Mouse (Mus musculus) heart, embryonic 10.5 days (tissue): ENCODE data around the gene Pias3. TPM values are rescaled to one million over a fixed set of nuclear protein-coding genes. Genes with fewer than 3 reads are reported as not detected.

ENCODE experiments used
- DNase-seq: peaks from one replicate; pipeline ENCODE4 v3.0.0-alpha.2; 2017; ENCODE audit warnings: low spot score
- H3K27ac ChIP-seq: fragments of 300-500 bp; sonication (generic); 2 replicates; pipeline ENCODE4 v1.5.1; 2016; ENCODE audit warnings: mild to moderate bottlenecking
- H3K27me3 ChIP-seq: fragments of 300-500 bp; sonication (generic); 2 replicates; pipeline ENCODE4 v1.6.1; 2016; ENCODE audit warnings: mild to moderate bottlenecking; ENCODE audit not compliant: poor library complexity, insufficient read depth, severe bottlenecking
- H3K36me3 ChIP-seq: fragments of 300-500 bp; sonication (generic); 2 replicates; pipeline ENCODE4 v1.6.1; 2016; ENCODE audit warnings: mild to moderate bottlenecking, moderate library complexity
- H3K4me1 ChIP-seq: fragments of 300-500 bp; sonication (generic); 2 replicates; pipeline ENCODE4 v1.6.1; 2016; ENCODE audit warnings: mild to moderate bottlenecking
- H3K4me3 ChIP-seq: fragments of 300-500 bp; sonication (generic); 2 replicates; pipeline ENCODE4 v1.5.1; 2016; ENCODE audit warnings: mild to moderate bottlenecking, moderate library complexity
- H3K9me3 ChIP-seq: fragments of 300-500 bp; sonication (generic); 2 replicates; pipeline ENCODE4 v1.6.1; 2016; ENCODE audit warnings: mild to moderate bottlenecking, moderate library complexity
- WGBS: fragments of 180-500 bp; shearing (Covaris S2); methylation state at CpG from one replicate; pipeline ENCODE4 v1.1.7; 2016; 5-methylcytosine and 5-hydroxymethylcytosine counted together
- polyA plus RNA-seq: library from polyadenylated mRNA; unstranded; fragments of >200 nt; fragmentation: Nextera tagmentation; extraction: Ambion mirVana; gene quantifications from 2 replicates; pipeline ENCODE4 v1.2.1, GENCODE M21; 2016

Pias3 gene
- polyA plus RNA-seq, 1 experiment from 2014 or later = 43.4 TPM

GRCm38 (mm10) chr3:96746829-96747228, 50.6 kb downstream of the Pias3 start:
- no peak for DNase-seq
- Histone ChIP-seq H3K36me3 (no peaks in the 10 kb centered on the region), H3K27me3 (no peaks in the 10 kb centered on the region), H3K4me3 (no peak overlapping the region), H3K27ac (no peak overlapping the region), H3K4me1 (peaks cover 9% of the 10 kb centered on the region; the same call in 1 of the 2 replicates), H3K9me3 (no peaks in the 10 kb centered on the region)
- WGBS = 48% methylated on average over 1 of the region's 1 CpGs

Other genes with a start within 250 kb of the Pias3 start
- gene BC107364, start 244.1 kb upstream of the Pias3 start, polyA plus RNA-seq = 0.49 TPM in 1 of 2 replicates, not detected in the other
- gene Hfe2, start 171.2 kb upstream of the Pias3 start, polyA plus RNA-seq = 5.5 and 8.9 TPM in 2 replicates
- gene Txnip, start 138.4 kb upstream of the Pias3 start, polyA plus RNA-seq = 59.9 and 75.5 TPM in 2 replicates
- 0.88 and 2.8 TPM in 2 replicates for gene Gm16253, start 119.4 kb upstream of the Pias3 start, polyA plus RNA-seq
- gene Polr3gl, start 102.2 kb upstream of the Pias3 start, polyA plus RNA-seq = 37.1 and 37.2 TPM in 2 replicates
- gene Ankrd34a, start 99.7 kb upstream of the Pias3 start, polyA plus RNA-seq = 6.8 and 10.4 TPM in 2 replicates
- 4.7 and 4.8 TPM in 2 replicates for gene Lix1l, start 95.2 kb upstream of the Pias3 start, polyA plus RNA-seq
- 112 and 150 TPM in 2 replicates for gene Rbm8a, start 66.5 kb upstream of the Pias3 start, polyA plus RNA-seq
- 37.1 and 39.0 TPM in 2 replicates for gene Pex11b, start 61.0 kb upstream of the Pias3 start, polyA plus RNA-seq
- gene Gm42957, start 60.9 kb upstream of the Pias3 start, polyA plus RNA-seq = 0.10 and 0.26 TPM in 2 replicates
- gene Itga10, start 50.8 kb upstream of the Pias3 start, polyA plus RNA-seq = 0.74 and 0.84 TPM in 2 replicates
- 0.14 TPM in 2 replicates for gene Ankrd35, start 26.3 kb upstream of the Pias3 start, polyA plus RNA-seq
- gene Nudt17, start 12.2 kb downstream of the Pias3 start, polyA plus RNA-seq = 7.1 and 8.5 TPM in 2 replicates
- 37.7 and 41.0 TPM in 2 replicates for gene Polr3c, start 31.2 kb downstream of the Pias3 start, polyA plus RNA-seq
- gene Rnf115, start 31.3 kb downstream of the Pias3 start, polyA plus RNA-seq = 47.9 and 59.6 TPM in 2 replicates
- gene Pdzk1, start 132.9 kb downstream of the Pias3 start, polyA plus RNA-seq = 0.98 TPM in 1 of 2 replicates, not detected in the other
- 0.06 TPM in 1 of 2 replicates, not detected in the other for gene Cd160, start 133.0 kb downstream of the Pias3 start, polyA plus RNA-seq
- 57.3 and 133 TPM in 2 replicates for gene Gja5, start 208.3 kb downstream of the Pias3 start, polyA plus RNA-seq
- 31.7 and 37.8 TPM in 2 replicates for gene Gpr89, start 209.0 kb downstream of the Pias3 start, polyA plus RNA-seq
- not detected in 2 replicates for gene Gja8, start 229.6 kb downstream of the Pias3 start, polyA plus RNA-seq